Mouse (Mus musculus) cerebellum, adult 2 months (tissue): ENCODE results near the gene Actn1.

Experiments
- CTCF ChIP-seq: fragments of 200-500 bp; IDR thresholded peaks from 2 replicates; pipeline ENCODE4 v1.5.1; 2011; ENCODE audit warnings: low read depth, mild to moderate bottlenecking, control low read depth, low read length, moderate library complexity, borderline replicate concordance; ENCODE audit not compliant: insufficient read depth
- POLR2A ChIP-seq: fragments of 200-500 bp; IDR thresholded peaks from 2 replicates; pipeline ENCODE4 v1.6.1; 2011; ENCODE audit warnings: low read length, control low read depth, borderline replicate concordance; ENCODE audit not compliant: insufficient read depth

DNA sequence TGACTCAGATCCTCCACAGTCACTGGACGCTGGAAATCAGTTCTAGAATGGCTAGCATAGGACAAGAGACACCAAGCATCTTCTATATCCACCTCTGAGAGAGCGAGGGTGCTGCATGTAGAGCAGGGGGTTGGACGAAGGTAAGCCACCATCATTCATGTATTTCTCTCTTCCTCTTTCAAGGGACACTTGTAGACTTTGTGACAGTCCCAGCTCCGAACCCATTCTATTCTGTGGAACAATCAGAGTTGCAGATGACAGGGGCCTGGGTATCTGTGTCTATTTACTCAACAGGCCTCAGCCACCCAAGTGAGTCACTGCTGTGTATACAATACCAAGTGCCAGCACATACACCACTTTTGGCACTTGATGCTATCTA, 27.3 kb downstream of the Actn1 start:
- no peak for TF ChIP-seq CTCF
- TF ChIP-seq POLR2A: no peak
